Mouse (Mus musculus): ENCODE results near the gene Mier3.

Mier3 gene

GRCm38 (mm10) chr13:111680679-111681078 is at the start of gene Mier3:
Gene Mier3, plus strand, starts transcription at chr13:111680979.
- DNase-seq = no peak

- no peak for DNase-seq
These were observed 46.3 kb upstream of the Mier3 start for GRCm38 (mm10) chr13:111634163-111635160.

DNA sequence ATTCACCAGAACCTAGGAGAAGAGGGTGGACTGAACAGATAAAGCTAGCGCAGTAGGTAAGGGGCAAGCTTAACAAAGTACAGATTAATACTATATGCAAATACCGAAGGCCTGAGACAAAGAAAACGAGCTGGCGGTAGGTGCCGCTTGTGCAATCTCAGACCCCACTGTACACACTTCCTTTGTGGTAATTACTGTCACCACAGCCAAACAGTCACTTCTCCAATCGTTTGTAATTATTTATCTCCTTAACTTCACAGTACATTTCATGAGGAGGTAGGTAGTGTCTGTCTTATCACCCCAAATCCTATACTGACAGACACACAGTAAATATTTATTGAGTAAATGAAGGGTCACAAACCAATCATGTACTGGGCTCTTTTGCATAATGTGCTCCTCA is 40.5 kb upstream of the Mier3 start:
- no peak for DNase-seq

- DNase-seq = no peak
These were observed 37.1 kb upstream of the Mier3 start for GRCm38 (mm10) chr13:111643636-111644035.

DNA sequence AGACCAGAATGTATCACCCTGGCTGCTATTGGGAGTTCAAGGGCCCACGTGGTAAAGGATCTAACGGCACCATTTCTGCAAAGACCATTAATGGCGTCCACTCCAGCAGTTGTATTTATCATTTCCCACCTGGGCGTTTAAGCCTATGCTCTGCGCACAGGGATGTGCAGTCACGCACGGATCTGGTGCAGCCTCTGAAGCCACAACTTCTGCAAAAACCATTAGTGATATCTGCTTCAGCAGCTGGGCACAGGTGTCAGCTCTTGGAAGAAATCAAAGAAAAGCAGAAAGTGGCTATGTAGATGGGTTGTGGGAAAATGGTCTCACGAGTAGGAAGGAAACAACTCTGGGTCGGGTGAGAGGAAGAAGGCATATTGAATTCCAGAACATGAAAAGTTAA is 34.6 kb upstream of the Mier3 start:
- no peak for DNase-seq

DNA sequence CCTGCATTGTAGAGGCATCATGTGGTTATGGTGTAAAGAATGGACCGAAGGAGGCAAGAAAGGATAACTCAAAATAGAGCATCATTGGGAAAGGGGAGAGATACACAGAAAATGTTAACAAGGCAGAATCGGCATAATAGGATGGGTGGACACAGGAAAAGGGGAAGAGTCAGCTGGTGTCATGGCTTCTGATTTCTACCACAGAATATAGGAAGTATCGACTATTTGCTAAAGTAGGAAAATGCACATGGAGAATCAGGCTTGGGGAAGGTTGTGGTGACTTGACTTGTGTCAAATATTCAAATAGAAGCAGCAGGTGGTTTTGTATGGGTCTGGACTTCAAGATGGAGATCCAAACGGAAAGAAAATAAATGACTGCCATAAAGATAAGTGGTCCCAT is 33.5 kb upstream of the Mier3 start:
- no peak for DNase-seq

DNA sequence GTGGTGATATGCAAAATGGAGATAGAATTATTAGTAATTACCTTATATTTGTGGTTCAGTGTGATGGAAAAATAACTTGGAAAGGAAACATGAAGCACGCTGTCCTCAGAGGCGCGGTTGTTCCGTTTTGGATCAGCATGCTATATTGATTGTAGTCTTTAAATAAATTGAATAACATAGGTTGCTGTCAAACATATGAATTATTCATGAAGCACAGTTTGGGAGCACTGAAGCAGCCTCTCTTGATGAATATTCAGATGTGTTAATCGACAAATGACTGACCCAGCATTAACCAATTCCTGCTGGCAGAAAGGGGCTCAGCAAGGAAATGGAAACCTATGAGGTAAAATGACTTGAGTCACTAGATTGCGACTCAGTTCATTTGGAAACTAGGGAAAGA is 29.8 kb upstream of the Mier3 start:
- DNase-seq = no peak

DNA sequence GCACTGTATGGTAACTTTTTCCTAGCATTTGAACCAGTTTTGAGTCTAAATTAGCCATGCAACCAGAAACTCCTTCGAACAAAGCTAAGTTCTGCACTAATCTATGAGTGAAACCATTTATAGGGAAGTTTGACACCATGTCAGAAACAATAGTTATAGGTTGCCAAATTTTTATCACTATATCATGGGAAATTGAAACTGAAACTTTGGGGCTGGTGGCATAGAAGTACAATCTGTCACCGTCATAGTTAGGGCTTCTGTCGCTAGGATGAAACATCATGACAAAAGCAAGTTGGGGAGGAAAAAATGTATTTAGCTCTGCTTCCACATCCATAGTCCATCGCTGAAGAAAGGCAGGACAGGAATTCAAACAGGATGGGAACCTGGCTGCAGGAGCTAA is 25.5 kb upstream of the Mier3 start:
- DNase-seq = no peak

- DNase-seq = no peak
These were observed 24.9 kb upstream of the Mier3 start for GRCm38 (mm10) chr13:111655856-111656255.

- no peak for DNase-seq
These were observed 24.5 kb upstream of the Mier3 start for GRCm38 (mm10) chr13:111656309-111656708.

DNA sequence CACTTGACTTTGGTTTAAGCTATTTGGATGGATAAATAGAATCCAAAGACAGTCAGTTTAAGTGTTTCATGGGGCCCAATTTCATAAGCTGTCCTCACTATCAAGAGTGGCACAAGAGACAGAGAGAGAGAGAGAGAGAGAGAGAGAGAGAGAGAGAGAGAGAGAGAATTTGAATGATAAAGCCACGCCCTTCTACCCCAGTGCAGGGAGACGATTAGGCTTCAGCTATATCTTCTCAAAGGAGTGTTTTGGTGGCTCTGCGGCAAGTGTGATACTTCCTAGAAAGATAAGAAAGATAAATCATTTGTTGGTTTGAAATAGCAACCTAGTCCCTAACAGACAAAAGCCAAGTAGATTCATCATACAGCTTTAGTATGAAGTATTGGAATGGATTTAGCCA is 24.0 kb upstream of the Mier3 start:
- DNase-seq = no peak

- peak; percentile 32 for DNase-seq
These were observed 22.1 kb upstream of the Mier3 start for GRCm38 (mm10) chr13:111658501-111659280.

DNA sequence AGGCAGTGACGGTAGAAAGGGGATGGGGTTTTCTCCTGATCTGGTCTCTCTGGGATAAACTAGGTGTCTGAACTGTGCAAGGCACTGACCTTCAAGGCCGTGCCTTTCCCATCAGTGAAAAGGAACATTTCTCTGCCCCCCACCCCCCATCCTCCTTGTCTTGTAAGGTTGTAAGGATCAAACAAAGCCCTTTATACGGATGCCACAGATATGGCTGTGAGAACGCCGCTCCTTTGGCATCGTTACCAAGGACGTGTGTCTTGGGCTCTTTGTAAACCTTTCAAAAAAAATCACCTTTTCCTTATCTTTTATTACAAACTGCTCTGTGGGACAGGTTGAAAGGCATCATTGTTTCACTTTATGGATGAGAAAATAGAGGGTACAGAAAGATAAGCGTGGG is 21.3 kb upstream of the Mier3 start:
- no peak for DNase-seq

DNA sequence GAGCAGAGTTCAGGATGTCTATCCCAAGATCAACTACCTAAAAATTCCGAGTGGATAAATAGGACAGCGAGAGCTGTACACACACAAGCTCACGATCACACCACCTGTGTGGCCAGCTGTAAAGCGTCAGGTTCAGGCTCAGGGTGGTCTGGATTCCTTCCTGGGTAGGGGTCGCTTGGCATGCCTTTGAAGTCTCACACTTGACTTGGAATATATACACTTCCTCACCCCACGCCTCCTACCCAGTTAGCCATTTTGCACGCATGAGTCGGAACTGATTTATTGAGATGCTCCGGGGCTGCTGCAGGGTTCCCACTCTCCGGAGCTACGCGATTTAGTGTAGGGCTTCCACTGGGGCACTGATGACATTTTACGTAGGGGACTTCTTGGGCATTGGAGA is 20.7 kb upstream of the Mier3 start:
- no peak for DNase-seq

- DNase-seq = no peak
These were observed 20.2 kb upstream of the Mier3 start for GRCm38 (mm10) chr13:111660556-111660955.

- DNase-seq = no peak
These were observed 12.8 kb upstream of the Mier3 start for GRCm38 (mm10) chr13:111668016-111668415.

- no peak for DNase-seq
These were observed 3.9 kb upstream of the Mier3 start for GRCm38 (mm10) chr13:111676841-111677240.

- DNase-seq = peak; percentile 14
These were observed 3.4 kb downstream of the Mier3 start for GRCm38 (mm10) chr13:111684056-111684625.

DNA sequence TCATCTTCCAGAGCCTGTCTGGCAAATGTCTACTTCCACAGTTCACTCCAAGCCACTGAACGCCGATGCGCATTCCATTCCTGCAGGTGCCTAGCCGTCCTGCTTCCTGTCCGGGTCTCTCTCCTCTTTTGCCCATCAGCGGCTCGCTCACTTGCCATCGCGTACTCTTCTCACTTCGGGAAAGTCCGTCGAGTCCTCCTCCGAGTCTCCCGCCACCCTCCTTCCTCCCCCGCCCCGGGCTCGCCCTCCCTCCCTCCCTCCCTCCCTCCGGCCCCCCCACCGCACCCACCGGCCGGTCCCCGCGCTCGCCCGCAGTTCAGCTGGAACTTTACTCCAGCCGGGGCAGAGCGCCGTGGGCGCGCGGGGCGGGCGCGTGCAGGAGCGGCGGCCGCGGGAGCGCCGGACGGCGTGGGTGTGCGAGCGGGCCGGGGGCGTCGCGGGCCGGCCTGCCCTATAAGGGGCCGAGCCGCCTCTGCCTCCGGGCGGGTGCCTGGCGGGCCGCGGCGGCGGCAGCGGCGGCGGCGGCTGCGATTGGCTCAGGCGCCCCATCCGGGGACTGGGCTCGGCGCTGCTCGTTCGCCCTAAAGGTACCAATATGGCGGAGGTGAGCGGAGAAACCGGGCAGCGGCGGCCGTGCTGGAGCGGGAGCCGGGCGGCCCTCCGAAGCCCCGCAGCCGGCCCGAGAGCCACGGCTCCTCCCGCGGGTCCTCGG is 5.1 kb downstream of the Mier3 start:
- DNase-seq = peak; percentile 92

- DNase-seq = peak; percentile 62
These were observed 5.9 kb downstream of the Mier3 start for GRCm38 (mm10) chr13:111686522-111687284.

- peak; percentile 86 for DNase-seq
These were observed 6.6 kb downstream of the Mier3 start for GRCm38 (mm10) chr13:111687285-111687781.

- DNase-seq = no peak
These were observed 22.6 kb downstream of the Mier3 start for GRCm38 (mm10) chr13:111703396-111703795.

Measured in kidney, postnatal 10 days (tissue).